Mouse (Mus musculus): ENCODE results near the gene Spata31d1d. TPM values are rescaled to one million over a fixed set of nuclear protein-coding genes. Genes with fewer than 3 reads are reported as not detected.
"Not testable (repeated sequence)": the region's sequence is repeated elsewhere in the genome, so short reads cannot be mapped to it uniquely, and the experiment has no call there.

Spata31d1d gene
- polyA plus RNA-seq, 1 experiment from 2014 or later = not detected

DNA sequence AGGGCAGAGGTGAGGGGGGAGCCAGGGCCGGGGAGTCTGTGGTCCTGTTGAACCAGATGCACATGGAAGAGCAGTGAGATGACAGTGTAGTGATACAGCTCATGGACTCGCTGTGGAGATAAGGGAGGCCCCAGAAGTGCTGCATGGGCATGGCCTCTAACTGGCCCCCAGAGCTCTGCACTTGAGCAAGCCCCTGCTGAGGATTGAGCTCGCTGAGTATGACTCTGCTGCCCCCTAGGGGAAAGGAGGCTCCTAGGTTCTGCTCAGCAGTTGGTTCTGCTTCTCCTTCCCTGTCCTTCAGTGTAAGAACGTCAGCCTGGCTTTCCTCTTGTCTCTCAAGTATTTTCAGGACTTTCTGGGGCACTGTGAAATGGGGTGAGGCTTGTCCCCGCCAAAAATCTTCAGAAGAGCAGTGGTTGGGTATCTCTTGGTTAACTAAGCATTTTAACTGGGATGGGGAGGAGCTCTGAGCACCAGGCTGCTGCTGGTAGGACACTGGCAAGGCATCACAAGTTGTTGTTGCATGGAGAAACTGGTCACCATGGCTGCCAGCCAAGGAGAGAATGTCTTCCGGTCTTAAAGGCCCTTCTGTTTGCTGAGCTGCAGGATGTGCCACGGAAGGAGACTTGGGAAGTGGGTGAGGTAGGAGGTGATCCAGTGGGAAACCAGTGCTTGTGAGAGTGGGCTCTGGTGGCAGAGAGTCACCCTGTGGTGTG, 3.0 kb downstream of the Spata31d1d start:
- 19% methylated on average over 7 of the region's 7 CpGs for WGBS (ENCODE audit: insufficient replicate concordance)
- H3K4me2 ChIP-seq = peak overlapping the region; percentile 28

DNA sequence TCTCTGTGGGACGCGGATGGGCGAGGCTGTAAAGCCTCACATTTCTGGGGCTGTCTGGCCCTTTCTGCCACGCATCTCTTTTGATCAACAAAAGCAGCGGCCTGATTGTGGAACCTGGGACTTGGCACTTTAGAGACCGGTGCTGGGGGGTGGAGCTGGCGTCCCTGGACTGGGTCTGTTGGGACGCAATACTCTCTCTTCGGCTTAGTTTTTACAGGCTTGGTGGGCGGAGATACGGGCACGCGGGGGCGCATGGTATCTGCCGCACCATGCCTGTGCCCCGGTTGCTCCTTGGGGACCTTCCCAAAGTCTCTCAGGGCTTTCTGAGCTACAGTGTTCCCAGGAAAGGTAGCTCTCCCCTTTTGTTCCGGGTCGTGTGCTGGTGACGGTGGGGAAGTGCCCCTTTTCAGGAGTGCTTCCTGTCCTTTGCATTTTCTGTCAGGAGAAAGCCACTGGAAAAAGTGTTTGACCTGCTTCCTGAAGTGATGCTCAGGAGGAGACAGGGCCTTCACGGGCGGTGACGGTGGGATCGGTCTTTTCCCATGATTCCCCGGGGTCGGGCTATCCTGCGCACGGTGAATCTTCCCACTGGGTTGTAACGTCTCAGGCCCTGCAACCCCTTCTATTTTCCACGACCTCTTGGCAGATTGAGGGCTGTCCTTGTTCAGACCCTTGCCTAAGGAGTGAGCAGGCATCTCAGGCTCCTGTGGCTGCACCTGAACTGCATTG, 5.2 kb downstream of the Spata31d1d start:
- Histone ChIP-seq H3K9me3 (replicated peaks) (no peaks in the 10 kb centered on the region), H3K27ac (no peak overlapping the region), H3K36me3 (no peaks in the 10 kb centered on the region), H3K4me1 (peaks cover 60% of the 10 kb centered on the region), H3K27me3 (replicated peaks) (peaks cover 53% of the 10 kb centered on the region), H3K4me3 (no peak overlapping the region), H3K9ac (no peak overlapping the region), H3K4me2 (peak overlapping the region; percentile 14)
- ATAC-seq = no peak
- 25% methylated on average over 29 of the region's 29 CpGs for WGBS (ENCODE audit: insufficient replicate concordance)

More for the DNA sequence above, 3.0 kb downstream of the Spata31d1d start:
- Histone ChIP-seq H3K27me3 (replicated peaks) (peaks cover 53% of the 10 kb centered on the region), H3K9ac (no peak overlapping the region; the same call in 1 of the 2 replicates), H3K27ac (no peak overlapping the region), H3K36me3 (no peaks in the 10 kb centered on the region), H3K4me1 (peaks cover 65% of the 10 kb centered on the region), H3K9me3 (replicated peaks) (no peaks in the 10 kb centered on the region), H3K4me3 (no peak overlapping the region)
- peak; percentile 85 for ATAC-seq

DNA sequence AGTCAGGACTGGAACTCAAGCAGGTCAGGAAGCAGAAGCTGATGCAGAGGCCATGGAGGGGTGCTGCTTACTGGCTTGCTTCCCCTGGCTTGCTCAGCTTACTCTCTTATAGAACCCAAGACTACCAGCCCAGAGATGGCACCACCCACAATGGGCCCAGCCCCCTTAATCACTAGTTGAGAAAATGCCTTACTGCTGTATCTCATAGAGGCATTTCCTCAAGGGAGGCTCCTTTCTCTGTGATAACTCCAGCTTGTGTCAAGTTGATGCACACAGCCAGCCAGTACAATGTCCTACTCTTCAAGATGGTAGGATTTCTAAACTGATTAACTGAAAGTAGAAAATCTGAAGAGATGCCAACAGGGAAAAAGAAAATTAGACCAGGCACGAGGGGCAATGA, 9.5 kb downstream of the Spata31d1d start:
- not testable (repeated sequence) for H3K9me3 ChIP-seq (replicated peaks); H3K9ac ChIP-seq; H3K4me2 ChIP-seq; H3K4me3 ChIP-seq; H3K27ac ChIP-seq; H3K36me3 ChIP-seq
- Histone ChIP-seq H3K27me3 (replicated peaks) (peaks cover 39% of the 10 kb centered on the region), H3K4me1 (peaks cover 64% of the 10 kb centered on the region)
- ATAC-seq = peak; percentile 61
- WGBS (ENCODE audit: insufficient replicate concordance) = 65% methylated on average over 1 of the region's 1 CpGs

DNA sequence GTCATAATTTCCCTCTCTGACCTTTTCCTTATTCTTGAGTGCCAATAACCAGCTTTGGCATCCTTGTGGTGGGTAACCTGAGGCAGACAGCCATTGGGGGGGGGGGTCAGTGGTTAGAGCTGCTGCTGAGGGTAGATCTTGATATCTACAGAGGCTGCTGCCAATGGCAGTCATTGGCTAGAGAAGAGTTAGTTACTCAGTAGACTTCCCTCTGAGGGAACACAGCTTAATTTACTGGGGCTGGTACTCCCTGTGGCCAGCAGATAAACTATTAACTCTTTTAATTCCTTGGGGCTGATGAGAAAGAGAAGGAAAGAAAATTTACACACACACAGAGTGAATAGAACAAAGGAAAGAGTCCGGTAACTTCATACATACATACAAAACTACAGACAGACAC, 12.1 kb downstream of the Spata31d1d start:
- Histone ChIP-seq H3K4me2 (no peak overlapping the region), H3K9me3 (replicated peaks) (no peaks in the 10 kb centered on the region), H3K9ac (no peak overlapping the region), H3K27me3 (replicated peaks) (peaks cover 25% of the 10 kb centered on the region), H3K36me3 (no peaks in the 10 kb centered on the region), H3K27ac (0 out of 2 replicates have a peak overlapping the region, but pooled peaks have one; percentile 8), H3K4me3 (no peak overlapping the region), H3K4me1 (peaks cover 71% of the 10 kb centered on the region)
- ATAC-seq = peak; percentile 69
- 88% methylated on average over 1 of the region's 1 CpGs for WGBS (ENCODE audit: insufficient replicate concordance)

DNA sequence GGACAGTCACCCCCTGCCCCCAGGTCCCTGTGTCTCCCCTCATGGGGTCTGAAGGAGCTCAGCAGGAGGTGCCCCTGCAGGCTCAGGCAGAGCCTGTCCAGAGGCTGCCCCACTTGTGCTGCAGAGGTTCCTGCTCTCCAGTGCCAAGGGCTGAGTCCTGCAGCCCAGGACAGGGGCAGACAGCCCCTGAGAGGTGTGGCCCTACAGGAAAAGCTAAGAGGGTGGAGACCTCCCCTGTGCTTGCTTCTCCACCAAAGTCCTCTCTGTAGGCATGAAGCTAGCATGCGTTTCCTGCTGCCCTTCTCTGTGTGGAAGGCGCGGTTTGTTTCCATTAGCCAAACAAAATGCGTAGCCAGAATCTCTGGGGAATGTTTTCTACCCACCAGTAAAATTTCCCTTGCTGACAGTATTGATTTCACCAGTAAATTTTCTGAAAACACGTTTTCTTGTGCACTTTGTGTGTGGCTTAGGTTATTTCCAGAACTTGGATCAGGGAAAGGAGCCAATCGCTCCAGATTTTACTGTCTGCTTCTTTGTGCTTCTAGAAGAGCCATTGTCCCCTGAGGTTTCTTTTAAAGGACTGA, 12.6 kb downstream of the Spata31d1d start:
- Histone ChIP-seq H3K27me3 (replicated peaks) (peaks cover 25% of the 10 kb centered on the region), H3K4me1 (peaks cover 66% of the 10 kb centered on the region)
- H3K4me3 ChIP-seq; H3K27ac ChIP-seq; H3K4me2 ChIP-seq; H3K36me3 ChIP-seq; H3K9ac ChIP-seq; H3K9me3 ChIP-seq (replicated peaks): not testable (repeated sequence)
- WGBS (ENCODE audit: insufficient replicate concordance) = 17% methylated on average over 6 of the region's 6 CpGs
- 0 out of 2 replicates have a peak, but pooled peaks have one; percentile 42 for ATAC-seq

DNA sequence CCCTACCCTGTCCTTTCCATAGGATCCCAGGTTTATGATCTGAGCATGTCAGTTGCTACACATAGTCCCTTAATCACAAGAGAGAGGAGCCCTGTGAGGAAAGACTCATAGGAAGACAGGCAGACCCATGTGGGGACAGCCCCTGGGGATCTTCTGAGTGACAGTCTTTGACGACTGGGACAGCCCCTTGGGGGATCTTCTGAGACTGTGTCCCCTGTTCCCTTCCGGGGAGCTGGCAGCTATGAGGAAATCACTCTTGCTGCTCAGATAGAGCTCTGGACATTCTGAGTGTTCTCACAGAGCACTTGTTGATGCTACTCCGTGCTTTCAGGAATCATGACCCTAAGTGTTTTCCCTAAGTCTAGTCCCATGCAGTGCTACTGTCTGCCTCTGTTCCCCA, 17.8 kb downstream of the Spata31d1d start:
- no peak overlapping the region for H3K4me2 ChIP-seq
- H3K27me3 ChIP-seq (replicated peaks) = peaks cover 54% of the 10 kb centered on the region
- WGBS (ENCODE audit: insufficient replicate concordance) = 24% methylated on average over 3 of the region's 3 CpGs
- no peak overlapping the region for H3K4me3 ChIP-seq
- no peaks in the 10 kb centered on the region for H3K36me3 ChIP-seq
- H3K9ac ChIP-seq = no peak overlapping the region
- no peaks in the 10 kb centered on the region for H3K9me3 ChIP-seq (replicated peaks)
- ATAC-seq = no peak
- H3K4me1 ChIP-seq = peaks cover 29% of the 10 kb centered on the region
- no peak overlapping the region for H3K27ac ChIP-seq

DNA sequence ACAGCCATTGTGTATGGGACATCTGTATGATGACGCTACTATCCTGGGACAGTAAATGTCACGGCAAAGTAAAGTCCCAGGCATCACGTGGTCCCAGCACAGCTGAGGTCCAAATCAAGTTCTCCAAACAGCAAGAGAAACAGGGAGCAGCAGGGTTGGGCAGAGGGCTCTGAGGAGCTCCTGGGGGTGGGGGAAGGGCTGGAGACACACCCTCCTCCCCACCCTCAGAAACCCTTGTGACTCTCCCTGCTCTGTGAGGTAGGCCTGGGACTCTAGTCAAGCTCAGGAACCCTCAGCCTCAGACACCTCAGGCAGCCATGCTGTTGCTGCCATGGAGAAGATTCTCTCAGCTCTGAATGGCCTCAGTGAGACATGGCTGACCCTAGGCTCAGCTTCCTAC, 19.6 kb downstream of the Spata31d1d start, which contains the start of gene Spata31d1b:
Spata31d1b (plus strand) TSS at position 301 of the 400 bp plus-strand sequence.
- H3K9me3 ChIP-seq (replicated peaks); H3K9ac ChIP-seq; H3K36me3 ChIP-seq; ATAC-seq; H3K4me2 ChIP-seq; H3K27ac ChIP-seq; H3K4me3 ChIP-seq: not testable (repeated sequence)
- H3K27me3 ChIP-seq (replicated peaks) = peaks cover 49% of the 10 kb centered on the region
- 66% methylated on average over 3 of the region's 3 CpGs for WGBS (ENCODE audit: insufficient replicate concordance)
- H3K4me1 ChIP-seq = peaks cover 19% of the 10 kb centered on the region

DNA sequence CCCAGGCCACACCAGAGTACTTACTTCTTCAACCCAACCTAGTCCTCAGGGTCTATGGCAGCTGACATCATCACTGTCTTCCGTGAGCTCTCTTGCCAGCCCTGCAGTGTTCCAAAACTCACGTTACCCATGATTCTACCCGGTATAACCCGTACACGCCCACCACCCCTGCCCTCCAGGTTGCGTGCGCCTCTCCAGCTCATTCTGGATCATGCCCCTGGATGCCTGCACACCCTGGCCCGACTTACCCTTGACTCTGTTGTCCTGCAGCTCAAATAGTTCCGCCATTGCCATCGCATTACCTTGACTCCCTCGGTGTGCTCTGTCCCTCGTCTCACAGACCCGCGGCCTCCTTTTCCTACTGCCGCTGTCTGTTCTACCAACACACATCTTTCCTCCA, 21.3 kb downstream of the Spata31d1d start, which contains the start of gene Spata31d1a:
Spata31d1a (minus strand) TSS at position 101 of the 400 bp plus-strand sequence.
- no peak within 1 kb of the TSS for H3K4me3 ChIP-seq
- no peak within 1 kb of the TSS for H3K4me2 ChIP-seq
- H3K9ac ChIP-seq = no peak within 1 kb of the TSS
- H3K27ac ChIP-seq = no peak within 1 kb of the TSS
- WGBS (ENCODE audit: insufficient replicate concordance) = 80% methylated on average over 15 of the region's 15 CpGs
- H3K9me3 ChIP-seq (replicated peaks) = no peaks in the 10 kb centered on the region
- H3K27me3 ChIP-seq (replicated peaks) = peaks cover 49% of the 10 kb centered on the region
- ATAC-seq = no peak; the same call in 1 of the 2 replicates
- H3K4me1 ChIP-seq = peaks cover 8% of the 10 kb centered on the region; the same call in 1 of the 2 replicates
- no peaks in the 10 kb centered on the region for H3K36me3 ChIP-seq

DNA sequence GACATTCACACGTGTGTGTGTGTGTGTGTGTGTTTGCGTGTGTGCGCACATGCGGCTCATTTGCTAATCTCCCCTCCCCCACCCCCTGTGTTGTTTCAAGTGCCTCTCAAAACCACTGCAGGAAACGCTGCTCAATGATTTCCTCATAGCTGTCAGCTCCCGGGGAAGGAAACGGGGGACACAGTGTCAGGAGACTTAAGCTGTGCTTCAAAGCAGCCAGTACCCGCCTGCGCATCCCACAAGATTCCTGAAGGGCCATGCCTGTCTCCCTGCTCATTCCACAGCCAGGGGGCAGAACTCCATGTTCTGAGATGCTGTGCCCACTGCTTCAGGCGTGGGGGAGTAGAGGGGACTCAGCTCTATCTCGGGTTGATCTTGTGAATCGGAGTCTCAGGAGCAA, 27.0 kb downstream of the Spata31d1d start:
- Histone ChIP-seq H3K4me2 (peak overlapping the region; percentile 5; the same call in 1 of the 2 replicates), H3K27ac (no peak overlapping the region), H3K9ac (no peak overlapping the region), H3K9me3 (replicated peaks) (no peaks in the 10 kb centered on the region), H3K4me1 (peaks cover 11% of the 10 kb centered on the region; the same call in 1 of the 2 replicates), H3K4me3 (no peak overlapping the region), H3K36me3 (no peaks in the 10 kb centered on the region), H3K27me3 (replicated peaks) (peaks cover 47% of the 10 kb centered on the region)
- ATAC-seq = no peak
- 24% methylated on average over 12 of the region's 12 CpGs for WGBS (ENCODE audit: insufficient replicate concordance)

DNA sequence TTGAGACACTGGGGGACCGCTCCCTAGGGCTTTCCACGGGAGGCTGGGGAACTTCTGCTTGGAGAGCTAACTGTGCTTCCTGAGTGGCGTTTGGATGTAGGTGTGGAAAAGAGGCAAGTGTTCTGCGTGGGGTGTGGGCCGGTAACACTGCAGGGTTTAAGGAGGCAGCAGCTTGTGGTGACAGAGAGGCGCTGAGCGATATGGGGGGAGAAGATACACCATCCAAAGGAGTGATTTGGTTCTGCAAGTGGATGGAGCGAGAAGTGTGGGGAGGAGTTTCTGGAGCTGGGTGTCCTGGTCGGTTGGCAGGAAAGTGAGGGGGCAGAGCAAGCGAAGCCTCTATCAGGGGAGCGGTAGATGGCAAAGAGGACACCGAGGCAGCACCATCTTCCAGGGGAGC, 28.0 kb downstream of the Spata31d1d start:
- Histone ChIP-seq H3K9me3 (replicated peaks) (no peaks in the 10 kb centered on the region), H3K4me2 (no peak overlapping the region), H3K27me3 (replicated peaks) (peaks cover 56% of the 10 kb centered on the region), H3K4me3 (no peak overlapping the region), H3K36me3 (no peaks in the 10 kb centered on the region), H3K9ac (no peak overlapping the region), H3K27ac (no peak overlapping the region), H3K4me1 (peaks cover 11% of the 10 kb centered on the region; the same call in 1 of the 2 replicates)
- 66% methylated on average over 12 of the region's 12 CpGs for WGBS (ENCODE audit: insufficient replicate concordance)
- ATAC-seq = no peak

DNA sequence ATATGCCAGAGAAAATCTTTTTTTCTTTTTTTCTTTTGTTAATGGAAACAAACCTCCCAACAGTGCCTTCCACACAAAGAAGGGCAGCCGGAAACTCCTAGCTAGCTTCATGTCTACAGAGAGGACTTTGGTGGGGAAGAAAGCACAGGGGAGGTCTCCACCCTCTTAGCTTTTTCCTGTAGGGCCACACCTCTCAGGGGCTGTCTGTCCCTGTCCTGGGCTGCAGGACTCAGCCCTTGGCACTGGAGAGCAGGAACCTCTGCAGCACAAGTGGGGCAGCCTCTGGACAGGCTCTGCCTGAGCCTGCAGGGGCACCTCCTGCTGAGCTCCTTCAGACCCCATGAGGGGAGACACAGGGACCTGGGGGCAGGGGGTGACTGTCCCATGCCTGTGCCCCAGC, 31.4 kb downstream of the Spata31d1d start:
- H3K4me3 ChIP-seq; H3K9me3 ChIP-seq (replicated peaks); H3K9ac ChIP-seq; H3K36me3 ChIP-seq; H3K4me2 ChIP-seq; H3K27ac ChIP-seq: not testable (repeated sequence)
- H3K27me3 ChIP-seq (replicated peaks) = peaks cover 66% of the 10 kb centered on the region
- WGBS (ENCODE audit: insufficient replicate concordance) = 36% methylated on average over 1 of the region's 1 CpGs
- ATAC-seq = 0 out of 2 replicates have a peak, but pooled peaks have one; percentile 18
- peaks cover 11% of the 10 kb centered on the region; the same call in 1 of the 2 replicates for H3K4me1 ChIP-seq

DNA sequence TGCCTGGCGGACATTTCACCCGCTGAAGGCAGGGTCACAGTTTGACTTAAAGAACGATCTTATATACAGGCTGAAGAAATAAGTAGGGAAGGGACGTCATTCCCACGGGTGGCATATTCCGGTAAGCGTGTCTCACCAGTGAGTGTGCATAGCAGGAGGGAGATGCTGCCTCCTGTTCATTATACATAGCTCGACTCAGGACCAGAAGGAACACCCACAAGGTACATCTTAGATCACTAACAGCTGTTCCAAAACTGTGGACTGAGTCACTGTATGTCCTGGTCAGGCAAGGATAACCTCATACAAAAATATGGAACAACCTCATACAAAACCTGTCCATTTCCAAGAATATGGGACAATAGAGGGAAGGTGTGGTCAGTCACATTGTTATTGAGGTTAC, 32.4 kb downstream of the Spata31d1d start:
- 82% methylated on average over 8 of the region's 8 CpGs for WGBS (ENCODE audit: insufficient replicate concordance)

More for the DNA sequence above, 32.4 kb downstream of the Spata31d1d start:
- Histone ChIP-seq H3K4me1 (peaks cover 3% of the 10 kb centered on the region; the same call in 1 of the 2 replicates), H3K27ac (no peak overlapping the region), H3K9me3 (replicated peaks) (no peaks in the 10 kb centered on the region), H3K4me2 (no peak overlapping the region), H3K36me3 (no peaks in the 10 kb centered on the region), H3K27me3 (replicated peaks) (peaks cover 56% of the 10 kb centered on the region), H3K9ac (no peak overlapping the region), H3K4me3 (no peak overlapping the region)
- ATAC-seq = no peak
